Mouse (Mus musculus) naive thymus-derived CD4-positive, alpha-beta T cell, adult 2 months (primary cell): ENCODE results near the gene Kcnj14.

Experiments
- DNase-seq: peaks from one replicate; pipeline ENCODE4 v3.0.0-alpha.2; 2011; ENCODE audit warnings: low read depth

The Kcnj14 gene

GRCm38 (mm10) chr7:45766764-45767163, 57.8 kb downstream of the Kcnj14 start:
- no peak for DNase-seq
